Mouse (Mus musculus) kidney, adult 2 months (tissue): ENCODE data around the gene Chrm1. TPM values are rescaled to one million over a fixed set of nuclear protein-coding genes. Genes with fewer than 3 reads are reported as not detected.

Experiments
- polyA plus RNA-seq: library from polyadenylated mRNA; depleted of rRNA; stranded (reverse); fragments of >200 nt; gene quantifications from 2 replicates; pipeline ENCODE4 v1.2.3, GENCODE M21; 2012; rRNA removed

The Chrm1 gene
- polyA plus RNA-seq, 1 experiment: 0.53 TPM

Other genes starting within 250 kb of the Chrm1 start
- gene Slc22a8, start 72.5 kb upstream of the Chrm1 start, polyA plus RNA-seq: 526 and 582 TPM in 2 replicates
- gene Slc22a6, start 45.8 kb upstream of the Chrm1 start, polyA plus RNA-seq: 355 and 358 TPM in 2 replicates
- gene Slc3a2, start 59.6 kb downstream of the Chrm1 start, polyA plus RNA-seq: 560 and 573 TPM in 2 replicates
- 28.2 and 29.3 TPM in 2 replicates for gene Wdr74, start 72.0 kb downstream of the Chrm1 start, polyA plus RNA-seq
- 0.39 TPM in 1 of 2 replicates, not detected in the other for gene 1700092M07Rik, start 76.9 kb downstream of the Chrm1 start, polyA plus RNA-seq
- 51.4 and 59.4 TPM in 2 replicates for gene Stx5a, start 77.6 kb downstream of the Chrm1 start, polyA plus RNA-seq
- 84.0 and 89.7 TPM in 2 replicates for gene Nxf1, start 93.3 kb downstream of the Chrm1 start, polyA plus RNA-seq
- gene Tmem223, start 107.2 kb downstream of the Chrm1 start, polyA plus RNA-seq: 238 and 291 TPM in 2 replicates
- 105 and 110 TPM in 2 replicates for gene Tmem179b, start 110.7 kb downstream of the Chrm1 start, polyA plus RNA-seq
- 10.4 and 12.1 TPM in 2 replicates for gene Taf6l, start 122.6 kb downstream of the Chrm1 start, polyA plus RNA-seq
- 60.7 and 72.9 TPM in 2 replicates for gene Polr2g, start 134.8 kb downstream of the Chrm1 start, polyA plus RNA-seq
- gene Zbtb3, start 138.8 kb downstream of the Chrm1 start, polyA plus RNA-seq: 1.4 and 1.6 TPM in 2 replicates
- 15.4 and 18.7 TPM in 2 replicates for gene Ttc9c, start 155.5 kb downstream of the Chrm1 start, polyA plus RNA-seq
- 19.3 and 25.5 TPM in 2 replicates for gene Hnrnpul2, start 156.2 kb downstream of the Chrm1 start, polyA plus RNA-seq
- 3.5 TPM in 1 of 2 replicates, not detected in the other for gene AC129217.1, start 166.0 kb downstream of the Chrm1 start, polyA plus RNA-seq
- 204 and 214 TPM in 2 replicates for gene Bscl2, start 173.7 kb downstream of the Chrm1 start, polyA plus RNA-seq
- gene Gng3, start 175.4 kb downstream of the Chrm1 start, polyA plus RNA-seq: 0.29 and 0.83 TPM in 2 replicates
- 0.87 and 1.5 TPM in 2 replicates for gene Lrrn4cl, start 187.0 kb downstream of the Chrm1 start, polyA plus RNA-seq
- 121 and 133 TPM in 2 replicates for gene Ubxn1, start 207.7 kb downstream of the Chrm1 start, polyA plus RNA-seq
- gene Uqcc3, start 217.1 kb downstream of the Chrm1 start, polyA plus RNA-seq: 49.4 and 74.7 TPM in 2 replicates
- gene Lbhd1, start 219.9 kb downstream of the Chrm1 start, polyA plus RNA-seq: 1.6 and 2.2 TPM in 2 replicates
- not detected in 2 replicates for gene Gm49403, start 220.1 kb downstream of the Chrm1 start, polyA plus RNA-seq
- 21.7 and 23.9 TPM in 2 replicates for gene 1810009A15Rik, start 225.1 kb downstream of the Chrm1 start, polyA plus RNA-seq
- gene Gm49416, start 225.1 kb downstream of the Chrm1 start, polyA plus RNA-seq: not detected in 2 replicates
- 16.7 and 18.9 TPM in 2 replicates for gene Ints5, start 229.2 kb downstream of the Chrm1 start, polyA plus RNA-seq
- 130 and 136 TPM in 2 replicates for gene Ganab, start 234.3 kb downstream of the Chrm1 start, polyA plus RNA-seq